Mouse (Mus musculus): ENCODE measurements at regions not wholly inside any gene's neighbourhood (a gene's known extent, or its start where the extent isn't known, plus 50 kb on each side); places are given as distances from the start of the nearest gene placed in this dataset.
"Not testable (repeated sequence)": the region's sequence is repeated elsewhere in the genome, so short reads cannot be mapped to it uniquely, and the experiment has no call there.

GRCm38 (mm10) chr4:94394462-94394861, 161.9 kb upstream of the Gm10306 start:
- no peak for DNase-seq
- TF ChIP-seq CTCF (IDR thresholded peaks at IDR 0.05; ENCODE audit: low read depth) = no peak
- WGBS = 61% methylated on average over 2 of the region's 2 CpGs
- no peaks in the 10 kb centered on the region for H3K4me1 ChIP-seq (ENCODE audit: insufficient read depth)
- H3K9me3 ChIP-seq (ENCODE audit: low read depth, low read length) = no peaks in the 10 kb centered on the region
- no peak overlapping the region for H3K4me2 ChIP-seq
- no peak for ATAC-seq (ENCODE audit: insufficient read depth)
- H3K27ac ChIP-seq (ENCODE audit: low read depth) = no peak overlapping the region
- no peak overlapping the region for H3K9ac ChIP-seq
- H3K36me3 ChIP-seq (ENCODE audit: insufficient read depth) = no peaks in the 10 kb centered on the region
- H3K27me3 ChIP-seq (ENCODE audit: insufficient read depth, low read length) = no peaks in the 10 kb centered on the region
- no peak overlapping the region for H3K4me3 ChIP-seq (ENCODE audit: low read depth, low read length)

- no peaks in the 10 kb centered on the region for H3K36me3 ChIP-seq (ENCODE audit: insufficient read depth)
- no peak overlapping the region for H3K27ac ChIP-seq (ENCODE audit: low read depth)
- no peaks in the 10 kb centered on the region for H3K4me1 ChIP-seq (ENCODE audit: insufficient read depth)
- H3K4me2 ChIP-seq = no peak overlapping the region
- WGBS = 32% methylated on average over 2 of the region's 2 CpGs
- no peak overlapping the region for H3K9ac ChIP-seq
- H3K27me3 ChIP-seq (ENCODE audit: insufficient read depth, low read length) = no peaks in the 10 kb centered on the region
- DNase-seq (no peak), ATAC-seq (ENCODE audit: insufficient read depth) (no peak)
- TF ChIP-seq CTCF (IDR thresholded peaks at IDR 0.05; ENCODE audit: low read depth) = no peak
- no peaks in the 10 kb centered on the region for H3K9me3 ChIP-seq (ENCODE audit: low read depth, low read length)
- H3K4me3 ChIP-seq (ENCODE audit: low read depth, low read length) = no peak overlapping the region
Observed at GRCm38 (mm10) chr4:94397284-94397683, 159.1 kb upstream of the Gm10306 start.

- Histone ChIP-seq H3K4me3 (ENCODE audit: low read depth, low read length) (no peak overlapping the region), H3K4me1 (ENCODE audit: insufficient read depth) (no peaks in the 10 kb centered on the region), H3K9me3 (ENCODE audit: low read depth, low read length) (no peaks in the 10 kb centered on the region), H3K36me3 (ENCODE audit: insufficient read depth) (no peaks in the 10 kb centered on the region), H3K9ac (no peak overlapping the region), H3K4me2 (no peak overlapping the region), H3K27me3 (ENCODE audit: insufficient read depth, low read length) (no peaks in the 10 kb centered on the region), H3K27ac (ENCODE audit: low read depth) (no peak overlapping the region)
- WGBS = 88% methylated on average over 1 of the region's 1 CpGs
- TF ChIP-seq CTCF (IDR thresholded peaks at IDR 0.05; ENCODE audit: low read depth) = no peak
- ATAC-seq (ENCODE audit: insufficient read depth) = no peak
- DNase-seq = no peak
Observed at GRCm38 (mm10) chr4:94406922-94407321, 149.4 kb upstream of the Gm10306 start.

- 81% methylated on average over 4 of the region's 4 CpGs for WGBS
Observed at GRCm38 (mm10) chr4:94407503-94407902, 148.8 kb upstream of the Gm10306 start.

GRCm38 (mm10) chr4:94412661-94413060, 143.7 kb upstream of the Gm10306 start:
- Histone ChIP-seq H3K36me3 (ENCODE audit: insufficient read depth) (no peaks in the 10 kb centered on the region), H3K9ac (no peak overlapping the region), H3K4me1 (ENCODE audit: insufficient read depth) (no peaks in the 10 kb centered on the region), H3K27me3 (ENCODE audit: insufficient read depth, low read length) (no peaks in the 10 kb centered on the region), H3K27ac (ENCODE audit: low read depth) (no peak overlapping the region), H3K4me3 (ENCODE audit: low read depth, low read length) (no peak overlapping the region), H3K9me3 (ENCODE audit: low read depth, low read length) (no peaks in the 10 kb centered on the region), H3K4me2 (no peak overlapping the region)
- ATAC-seq (ENCODE audit: insufficient read depth) (no peak), DNase-seq (no peak)
- WGBS = 38% methylated on average over 2 of the region's 2 CpGs
- no peak for TF ChIP-seq CTCF (IDR thresholded peaks at IDR 0.05; ENCODE audit: low read depth)

More at GRCm38 (mm10) chr4:94407503-94407902, 148.8 kb upstream of the Gm10306 start:
- Histone ChIP-seq H3K4me3 (ENCODE audit: low read depth, low read length) (no peak overlapping the region), H3K4me2 (no peak overlapping the region), H3K27ac (ENCODE audit: low read depth) (no peak overlapping the region), H3K9me3 (ENCODE audit: low read depth, low read length) (no peaks in the 10 kb centered on the region), H3K9ac (no peak overlapping the region), H3K36me3 (ENCODE audit: insufficient read depth) (no peaks in the 10 kb centered on the region), H3K4me1 (ENCODE audit: insufficient read depth) (no peaks in the 10 kb centered on the region), H3K27me3 (ENCODE audit: insufficient read depth, low read length) (no peaks in the 10 kb centered on the region)
- no peak for DNase-seq
- no peak for TF ChIP-seq CTCF (IDR thresholded peaks at IDR 0.05; ENCODE audit: low read depth)
- ATAC-seq (ENCODE audit: insufficient read depth) = no peak

- not testable (repeated sequence) for H3K27ac ChIP-seq (ENCODE audit: low read depth); H3K4me2 ChIP-seq; H3K36me3 ChIP-seq (ENCODE audit: insufficient read depth); H3K4me1 ChIP-seq (ENCODE audit: insufficient read depth); ATAC-seq (ENCODE audit: insufficient read depth); DNase-seq; H3K27me3 ChIP-seq (ENCODE audit: insufficient read depth, low read length); H3K9ac ChIP-seq; H3K4me3 ChIP-seq (ENCODE audit: low read depth, low read length); H3K9me3 ChIP-seq (ENCODE audit: low read depth, low read length)
- WGBS = 80% methylated on average over 7 of the region's 10 CpGs
Observed at GRCm38 (mm10) chr4:94425525-94425924, 130.8 kb upstream of the Gm10306 start.

- Histone ChIP-seq H3K4me1 (ENCODE audit: insufficient read depth) (no peaks in the 10 kb centered on the region), H3K4me3 (ENCODE audit: low read depth, low read length) (no peak overlapping the region), H3K27me3 (ENCODE audit: insufficient read depth, low read length) (no peaks in the 10 kb centered on the region), H3K27ac (ENCODE audit: low read depth) (no peak overlapping the region), H3K36me3 (ENCODE audit: insufficient read depth) (no peaks in the 10 kb centered on the region), H3K9me3 (ENCODE audit: low read depth, low read length) (peaks cover 7% of the 10 kb centered on the region; the same call in 1 of the 2 replicates), H3K9ac (no peak overlapping the region), H3K4me2 (no peak overlapping the region)
- DNase-seq (no peak), ATAC-seq (ENCODE audit: insufficient read depth) (no peak)
- WGBS = 93% methylated on average over 5 of the region's 5 CpGs
- TF ChIP-seq CTCF (IDR thresholded peaks at IDR 0.05; ENCODE audit: low read depth) = no peak
Observed at GRCm38 (mm10) chr4:94427581-94427980, 128.8 kb upstream of the Gm10306 start.

GRCm38 (mm10) chr4:94432005-94432404, 124.3 kb upstream of the Gm10306 start:
- no peak for ATAC-seq (ENCODE audit: insufficient read depth)
- 62% methylated on average over 3 of the region's 3 CpGs for WGBS
- H3K4me3 ChIP-seq (ENCODE audit: low read depth, low read length) = no peak overlapping the region
- no peak overlapping the region for H3K9ac ChIP-seq
- no peaks in the 10 kb centered on the region for H3K27me3 ChIP-seq (ENCODE audit: insufficient read depth, low read length)
- no peaks in the 10 kb centered on the region for H3K4me1 ChIP-seq (ENCODE audit: insufficient read depth)
- H3K27ac ChIP-seq (ENCODE audit: low read depth) = no peak overlapping the region
- H3K36me3 ChIP-seq (ENCODE audit: insufficient read depth) = no peaks in the 10 kb centered on the region
- H3K4me2 ChIP-seq = no peak overlapping the region
- no peak for DNase-seq
- peaks cover 7% of the 10 kb centered on the region; the same call in 1 of the 2 replicates for H3K9me3 ChIP-seq (ENCODE audit: low read depth, low read length)
- no peak for TF ChIP-seq CTCF (IDR thresholded peaks at IDR 0.05; ENCODE audit: low read depth)
